Mouse (Mus musculus) skeletal muscle tissue, adult 2 months (tissue): Measurements from ENCODE around the gene Pappa.
A peak's percentile ranks its signal among the peaks of the same experiment; 100 is the strongest.

ENCODE experiments used
- DNase-seq: peaks from one replicate; pipeline ENCODE4 v3.0.0-alpha.2; 2012; ENCODE audit warnings: low read depth, low spot score

The Pappa gene

DNA sequence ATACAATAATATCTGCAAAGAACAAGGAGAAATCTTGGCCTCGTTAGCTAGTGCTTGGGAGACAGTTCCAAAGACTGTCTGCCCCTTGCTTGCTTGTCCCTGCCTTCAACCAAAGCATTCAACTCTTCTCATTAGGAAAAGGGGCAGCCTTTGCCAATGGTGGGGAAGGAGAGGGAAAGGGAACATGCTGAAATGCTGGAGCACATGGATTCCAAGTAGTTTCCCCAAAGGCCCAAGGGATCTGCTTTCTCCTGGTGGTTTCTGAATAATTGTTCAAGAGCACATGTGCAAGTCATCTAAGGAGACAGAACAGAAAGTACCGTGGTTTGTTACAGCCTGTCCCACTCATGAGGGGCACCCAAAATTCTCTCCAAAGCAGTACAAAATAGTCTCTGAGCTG is 146.0 kb downstream of the Pappa start:
- DNase-seq, result peak; percentile 69

DNA sequence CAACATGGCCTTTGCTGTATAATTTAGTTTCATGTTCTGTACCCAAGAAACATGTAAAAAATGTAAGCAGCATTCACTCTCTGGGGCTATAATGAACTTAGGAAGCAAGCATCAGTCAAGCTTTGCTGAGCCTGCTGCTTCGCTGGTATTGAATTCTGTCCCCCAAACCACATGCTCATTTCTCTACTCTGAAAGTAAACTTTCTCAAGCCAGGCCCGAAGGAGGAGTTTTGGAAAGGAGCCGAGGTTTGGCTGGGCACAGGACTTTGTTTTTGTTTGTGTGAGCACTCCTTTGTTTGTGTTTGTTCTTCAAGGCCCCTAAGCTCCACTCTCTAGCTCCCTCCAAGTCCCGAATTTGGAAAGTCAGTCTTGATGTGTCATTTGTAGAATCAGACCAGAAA is 148.3 kb downstream of the Pappa start:
- DNase-seq, result no peak

DNA sequence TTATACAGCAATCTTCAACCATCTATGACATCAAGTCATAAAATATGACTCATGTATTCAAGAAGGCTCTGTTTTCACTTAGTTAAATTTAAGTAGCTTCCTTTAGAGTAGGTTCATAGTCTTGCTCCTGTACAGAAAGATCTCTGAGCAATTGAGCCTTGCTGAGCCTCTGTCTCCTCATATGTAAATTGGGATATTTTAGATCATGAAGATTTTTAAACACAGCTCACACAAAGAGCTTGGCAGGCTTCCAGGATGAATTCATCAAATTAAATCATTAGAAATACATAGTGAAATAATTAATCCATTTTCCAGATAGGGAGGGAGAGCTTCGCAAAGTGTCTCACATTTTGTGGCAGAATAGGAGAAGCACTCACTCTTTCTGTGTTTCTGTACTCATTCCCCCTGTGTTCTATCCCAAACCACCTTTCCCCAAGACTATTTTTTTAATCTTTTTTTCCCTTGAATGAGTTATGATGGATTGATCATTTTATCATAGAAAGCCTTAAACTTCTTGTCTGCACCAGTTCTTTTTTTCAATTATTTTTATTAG is 149.4 kb downstream of the Pappa start:
- no peak for DNase-seq

DNA sequence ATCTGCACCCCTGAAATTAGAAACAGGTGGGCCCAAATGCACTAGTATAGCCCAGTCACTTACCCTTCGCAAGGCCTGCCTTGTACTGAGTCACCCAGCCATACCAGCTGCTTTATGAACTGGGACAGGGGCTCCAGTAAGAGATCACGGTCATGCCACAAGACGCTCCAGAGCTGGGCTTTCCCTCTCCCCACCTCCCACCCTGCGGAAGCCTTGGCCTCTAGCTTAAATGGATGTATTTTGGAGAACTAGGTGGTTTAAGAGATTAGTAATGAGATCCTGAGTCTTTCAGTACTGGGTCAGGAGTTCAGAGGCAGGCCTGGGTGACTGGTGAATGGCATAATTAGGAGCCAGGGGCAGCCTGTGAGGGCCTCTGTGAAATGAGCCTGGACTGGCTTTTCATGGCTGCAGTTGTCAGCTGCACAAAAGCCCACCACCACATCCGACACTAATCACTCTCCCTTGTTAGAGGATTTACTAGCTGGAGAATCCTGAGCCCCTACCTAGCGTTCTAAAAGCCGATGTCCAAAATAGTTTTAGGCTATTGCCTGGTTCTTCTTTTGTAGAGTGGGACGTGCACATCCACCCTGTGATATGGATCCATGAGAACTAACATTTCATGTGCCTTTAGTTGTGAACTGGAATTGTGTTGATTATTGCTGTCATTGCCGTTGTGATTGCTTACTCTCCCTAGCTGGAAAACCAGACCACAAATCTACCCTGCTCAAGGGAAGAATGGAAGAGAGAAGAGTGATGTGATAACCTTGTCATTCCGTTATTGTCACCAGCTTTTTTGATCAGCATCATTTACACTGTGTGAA is 154.7 kb downstream of the Pappa start:
- no peak for DNase-seq

DNA sequence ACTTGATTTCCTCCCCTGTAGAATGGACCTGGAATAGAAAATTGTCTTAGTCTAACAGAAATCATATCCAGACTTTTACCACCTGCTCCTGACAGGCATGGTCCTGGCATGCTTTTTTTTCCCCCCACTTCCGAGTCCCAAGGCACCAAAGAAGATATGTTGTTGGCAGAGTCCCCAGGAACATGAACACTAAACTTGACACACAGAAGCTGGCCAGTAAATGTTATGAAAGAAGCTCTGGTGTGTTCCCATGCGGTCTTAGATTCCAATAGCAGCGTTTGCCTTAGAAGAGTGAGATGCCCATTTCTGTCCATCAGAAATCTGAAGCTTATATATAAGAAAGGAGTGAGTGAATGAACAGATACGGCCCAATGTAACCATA is 155.3 kb downstream of the Pappa start:
- peak; percentile 19 for DNase-seq

DNA sequence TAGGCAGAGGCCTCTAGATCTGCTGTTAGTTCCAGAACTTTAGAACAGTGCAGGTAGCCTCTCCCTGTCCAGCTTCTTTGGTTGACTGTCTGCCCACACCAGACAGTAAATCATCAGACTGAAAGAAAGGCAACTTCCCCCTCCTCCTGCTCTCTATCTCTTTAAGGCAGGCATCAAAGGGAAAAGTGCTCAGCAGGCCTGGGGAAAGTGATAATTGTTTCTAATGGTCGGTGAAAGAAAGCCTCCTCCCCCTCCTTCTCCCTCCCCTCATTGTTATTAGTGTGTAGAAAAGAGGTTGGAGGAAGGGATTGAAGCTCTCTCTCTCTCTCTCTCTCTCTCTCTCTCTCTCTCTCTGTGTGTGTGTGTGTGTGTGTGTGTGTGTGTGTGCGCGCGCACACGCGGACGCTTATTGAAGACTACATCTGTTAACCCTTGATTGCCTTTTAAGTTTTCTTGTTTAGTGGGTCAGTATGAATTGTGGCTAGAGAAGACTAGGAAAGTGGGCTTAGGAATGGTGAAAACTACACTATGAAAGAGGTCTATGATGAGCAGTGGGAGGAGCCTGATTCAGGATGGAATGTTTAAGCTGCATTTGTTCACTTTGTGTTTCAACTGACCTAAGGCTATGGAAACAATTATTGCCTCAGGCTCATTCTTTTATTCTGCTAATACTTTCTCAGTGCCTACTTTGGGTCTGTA is 156.2 kb downstream of the Pappa start:
- DNase-seq, result no peak

DNA sequence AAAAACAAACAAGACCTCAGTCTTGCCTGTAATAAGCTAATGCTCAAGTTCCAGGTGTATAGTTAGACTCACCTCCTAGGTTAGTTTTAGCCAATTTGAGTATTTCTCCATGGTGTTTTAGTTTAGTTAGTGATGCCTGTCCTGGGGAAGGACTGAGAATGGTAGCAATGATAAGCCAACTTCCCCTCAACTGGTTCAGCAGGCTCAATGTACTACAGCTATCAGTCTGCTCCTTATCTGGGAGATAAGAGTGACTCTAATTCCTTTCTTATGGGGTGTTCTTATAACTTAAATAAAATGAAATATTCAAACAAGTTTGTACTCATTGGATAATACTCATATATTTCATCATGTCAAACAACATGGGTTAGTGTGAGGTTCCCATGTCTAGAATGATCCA is 156.9 kb downstream of the Pappa start:
- DNase-seq, result no peak

DNA sequence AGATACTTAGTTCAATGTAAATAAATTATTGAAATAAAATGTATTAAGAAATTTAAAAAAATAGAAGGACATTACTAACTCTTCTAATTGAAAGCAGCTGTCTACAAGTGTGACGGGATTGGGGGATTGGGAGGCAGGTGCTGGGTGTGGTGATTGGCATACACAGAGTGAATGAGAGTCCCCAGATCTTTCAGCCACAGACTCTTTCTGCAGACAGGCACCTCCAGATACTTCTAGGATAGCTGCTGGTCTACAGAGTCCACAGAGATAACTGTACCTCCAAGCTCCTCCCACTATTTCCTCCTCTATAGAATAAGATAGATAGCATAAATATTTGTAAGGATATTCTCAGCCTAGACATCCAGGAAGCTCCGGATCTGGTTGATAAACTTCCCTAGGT is 159.6 kb downstream of the Pappa start:
- DNase-seq, result no peak

DNA sequence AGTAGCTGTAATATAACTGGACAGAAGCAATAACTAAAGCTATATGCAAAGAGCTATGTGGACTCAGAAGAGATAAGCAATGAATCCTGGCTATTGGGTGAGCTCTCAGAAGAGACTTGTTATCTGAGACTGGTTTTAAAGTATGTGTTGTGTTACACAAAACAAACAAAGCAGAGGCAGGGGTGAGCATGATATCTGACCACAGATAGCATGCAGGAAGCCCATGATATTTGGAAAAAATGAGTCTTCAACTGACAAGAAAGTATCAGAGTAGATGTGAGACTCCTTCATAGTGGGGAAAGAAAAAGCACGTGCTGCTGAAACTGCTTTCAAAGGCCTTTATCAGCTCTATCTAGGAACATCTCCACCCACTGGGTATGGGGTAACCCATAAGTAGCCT is 161.2 kb downstream of the Pappa start:
- DNase-seq, result no peak

DNA sequence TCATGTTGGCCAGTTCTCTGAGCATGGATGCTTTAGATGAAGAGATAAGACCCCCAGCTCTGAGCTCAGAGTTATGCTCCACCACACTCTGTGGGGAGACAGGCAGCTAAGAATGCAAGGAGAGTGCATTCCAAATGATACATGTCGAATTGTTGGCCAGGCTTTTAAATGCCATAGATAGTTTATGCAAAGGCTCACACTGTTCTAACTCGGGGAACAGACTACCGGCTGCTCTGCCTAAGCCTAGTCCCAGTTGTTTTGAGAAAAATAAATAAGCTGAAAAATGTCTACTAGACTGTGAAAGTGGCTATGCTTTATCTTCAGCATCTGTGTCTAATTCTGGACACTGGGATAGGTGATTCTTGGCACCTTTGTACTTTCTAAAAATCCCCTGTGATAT is 165.3 kb downstream of the Pappa start:
- DNase-seq, result no peak

DNA sequence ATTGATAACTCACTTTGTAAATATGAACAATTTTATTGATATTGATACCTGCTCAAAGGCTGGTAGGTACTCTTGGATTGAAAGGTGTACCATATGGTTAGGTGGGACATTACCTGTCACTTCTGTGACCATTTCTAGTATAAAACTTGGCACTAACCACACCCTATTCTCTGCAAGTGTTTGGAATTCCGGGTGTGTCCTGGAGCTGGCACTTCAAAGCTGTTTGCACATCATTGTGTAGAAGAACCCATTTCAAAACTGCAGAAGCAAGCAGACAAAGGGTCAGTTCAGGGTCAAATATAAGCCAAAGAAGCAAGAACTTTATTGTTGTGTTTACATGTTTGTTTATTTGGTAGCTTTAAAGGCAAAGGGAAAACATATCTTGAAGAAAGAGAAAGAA is 171.8 kb downstream of the Pappa start:
- no peak for DNase-seq

DNA sequence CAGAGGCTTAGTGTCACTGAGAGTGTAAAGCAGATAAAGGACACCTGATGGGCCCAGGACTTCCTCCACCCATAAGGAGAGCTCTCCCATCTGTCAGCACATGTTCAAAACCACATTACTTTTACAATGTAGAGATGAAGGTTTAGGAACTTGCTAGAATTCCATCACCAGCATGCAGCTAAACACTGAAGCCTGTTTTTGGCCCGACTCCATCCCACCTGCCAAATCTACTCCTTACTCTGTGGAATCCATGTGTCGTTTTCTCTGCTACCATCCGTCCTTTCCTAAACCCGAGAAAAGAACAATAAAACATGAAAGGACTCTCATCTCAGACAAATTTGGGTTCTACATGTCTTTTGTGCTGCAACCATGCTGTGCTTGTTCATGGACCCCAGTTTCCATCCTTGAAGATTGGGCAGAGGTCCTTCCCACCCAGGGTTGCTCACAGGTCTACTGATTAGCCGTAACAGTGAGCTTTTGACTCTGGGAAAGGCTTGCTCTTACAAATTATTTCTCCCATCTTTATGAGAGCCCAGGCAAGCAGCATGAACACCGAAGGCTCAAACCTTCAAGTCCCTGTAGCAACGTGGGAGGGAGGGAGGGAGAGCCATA is 172.5 kb downstream of the Pappa start:
- no peak for DNase-seq

DNA sequence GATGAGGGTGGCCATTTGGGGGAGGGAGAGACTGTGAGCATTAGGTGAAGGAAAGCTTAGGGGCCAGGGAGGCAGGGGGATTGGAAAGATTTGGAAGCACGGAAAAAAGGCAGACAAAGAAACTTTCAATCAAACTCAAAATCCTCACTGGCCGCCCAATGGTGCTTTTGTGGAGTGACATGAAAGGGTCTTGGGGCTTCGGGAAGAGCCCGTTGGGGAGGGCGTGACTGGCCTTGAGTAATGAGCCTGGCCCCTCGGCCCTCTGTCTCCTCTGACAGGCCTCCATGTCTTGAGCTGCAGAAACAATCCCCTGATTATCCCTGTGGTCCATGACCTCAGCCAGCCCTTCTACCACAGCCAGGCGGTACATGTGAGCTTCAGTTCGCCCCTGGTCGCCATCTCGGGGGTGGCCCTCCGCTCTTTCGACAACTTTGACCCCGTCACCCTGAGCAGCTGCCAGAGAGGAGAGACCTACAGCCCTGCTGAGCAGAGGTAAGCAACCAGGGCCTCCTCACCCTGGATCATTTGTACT is 173.1 kb downstream of the Pappa start:
- no peak for DNase-seq

DNA sequence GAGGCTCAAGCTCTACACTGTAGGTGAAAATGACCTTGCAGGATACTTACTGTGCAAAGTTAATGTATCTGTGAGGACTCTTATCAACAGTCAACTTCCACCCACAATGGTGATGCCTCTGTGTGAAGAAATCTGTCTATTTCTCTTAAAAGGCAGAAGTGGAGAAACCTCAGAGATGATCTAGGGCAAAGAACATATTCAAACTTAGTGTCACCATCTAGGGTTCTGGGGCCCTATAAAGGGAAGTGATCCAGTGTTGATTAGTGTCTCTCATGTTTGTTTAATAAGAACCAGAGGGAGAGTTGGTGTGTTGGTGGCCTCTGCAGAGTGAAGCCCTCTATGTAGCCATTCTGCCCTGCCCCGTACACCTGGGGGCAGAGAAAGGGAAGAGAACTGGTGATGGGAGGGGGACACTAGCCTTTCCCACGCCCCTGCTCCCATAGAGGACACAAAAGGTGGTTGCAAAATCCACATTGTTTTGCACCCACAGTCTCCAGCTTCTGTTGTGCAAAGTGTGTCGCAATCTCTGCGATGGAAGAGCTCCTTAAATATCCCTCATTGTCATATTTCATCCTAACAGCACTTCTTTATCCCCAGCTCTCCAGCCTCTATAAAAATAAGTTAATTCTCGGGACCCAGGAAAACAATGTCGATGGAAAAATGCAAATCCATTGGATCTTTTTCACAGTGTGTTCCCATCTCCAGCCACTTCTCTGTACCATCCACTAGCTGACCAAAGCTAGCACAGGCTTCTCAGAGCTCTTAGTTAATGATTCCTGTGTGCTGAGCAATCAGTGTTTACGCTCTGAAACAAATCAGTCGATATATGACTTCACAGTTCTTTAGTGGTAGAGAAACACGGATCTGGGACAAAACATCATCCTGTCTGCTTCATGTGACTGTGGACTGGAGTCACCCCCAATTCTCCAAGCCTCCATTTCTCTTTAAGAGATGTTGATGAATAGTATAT is 174.5 kb downstream of the Pappa start:
- DNase-seq, result no peak

DNA sequence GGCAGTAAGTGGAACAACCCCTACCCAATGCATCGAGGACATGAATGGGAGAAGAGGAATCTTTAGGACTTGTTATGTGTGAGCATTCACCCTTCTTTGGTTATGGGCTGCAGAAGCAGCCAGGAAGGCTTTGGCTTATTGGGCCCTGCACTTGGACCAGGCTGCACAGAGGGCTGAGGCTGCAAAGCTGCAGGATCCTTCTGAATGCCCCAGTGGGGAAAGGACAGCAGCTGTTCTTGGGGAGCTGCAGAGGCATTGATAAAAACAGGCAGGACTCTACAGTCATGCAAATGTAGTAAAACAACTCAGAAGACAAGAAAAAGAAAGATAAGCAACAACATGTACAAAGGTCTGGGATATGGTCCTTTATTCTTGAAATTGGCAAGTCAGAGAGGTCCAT is 175.4 kb downstream of the Pappa start:
- peak; percentile 17 for DNase-seq

DNA sequence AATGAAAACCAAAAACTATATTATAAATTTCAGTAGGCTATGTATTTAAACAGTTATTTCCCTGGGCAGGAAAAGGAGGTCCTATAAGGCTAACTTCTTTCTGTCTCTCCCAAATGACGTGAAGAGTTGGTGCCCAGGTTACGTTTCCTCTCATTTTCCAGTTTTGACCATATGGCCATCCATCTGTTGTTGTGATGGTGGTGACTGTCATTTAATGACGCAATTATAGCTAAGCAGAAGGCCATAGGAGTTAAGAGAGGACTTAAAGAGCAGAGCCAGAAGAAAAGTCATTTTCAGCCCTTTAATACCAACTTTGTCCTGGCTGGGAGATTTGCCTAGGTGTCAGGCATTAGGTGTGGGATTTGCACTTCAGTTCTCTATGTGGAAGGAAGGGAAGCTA is 176.5 kb downstream of the Pappa start:
- no peak for DNase-seq

DNA sequence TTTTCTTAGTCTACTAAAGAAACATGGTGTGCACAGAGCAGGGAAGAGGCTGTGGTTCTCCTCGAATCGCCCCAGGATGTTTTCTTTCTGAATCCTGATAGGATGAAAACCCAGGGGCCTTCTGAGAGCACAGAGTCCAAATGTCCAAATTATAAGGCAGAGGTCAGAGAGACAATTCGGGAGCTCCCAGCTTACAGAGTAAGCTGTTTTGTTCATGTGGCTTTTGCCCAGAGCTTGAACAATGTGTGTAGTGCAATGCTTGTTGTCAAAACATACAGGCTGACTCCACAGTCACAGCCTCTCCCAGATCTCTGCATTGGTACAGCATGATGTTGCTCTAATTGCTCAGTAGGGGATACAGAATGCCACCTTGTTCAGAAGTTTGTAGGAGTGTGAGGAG is 178.7 kb downstream of the Pappa start:
- DNase-seq, result no peak

DNA sequence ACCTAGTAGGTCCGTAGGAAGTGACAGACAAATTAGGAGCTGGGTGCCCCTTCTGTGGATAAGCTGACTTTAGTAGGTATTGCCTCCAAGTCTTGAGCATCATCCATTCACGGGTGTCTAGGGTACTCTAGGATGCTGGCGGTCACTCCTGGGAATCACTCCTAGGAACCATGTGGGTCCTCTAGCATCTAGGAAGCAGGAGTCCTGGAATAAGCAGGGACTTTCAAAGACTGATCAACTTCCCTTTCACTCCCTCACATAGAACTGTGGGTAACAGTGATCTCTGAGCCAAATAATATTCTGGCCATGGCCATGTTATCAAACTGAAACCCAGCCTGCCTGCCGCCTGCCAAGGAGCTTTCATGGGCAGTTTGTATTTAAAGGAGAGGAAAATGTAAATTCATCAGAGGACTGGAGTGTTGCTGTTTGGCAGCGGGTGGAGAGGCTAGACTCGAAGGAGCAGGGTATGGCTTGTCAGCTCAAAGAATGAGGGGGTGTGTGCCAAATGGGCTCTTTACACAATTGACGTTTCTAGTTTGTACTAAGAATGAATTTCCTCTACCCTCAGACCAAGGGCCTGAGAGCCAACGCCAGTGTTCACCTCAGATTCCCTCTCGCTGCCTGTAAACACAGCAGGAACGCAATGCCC is 194.0 kb downstream of the Pappa start:
- DNase-seq, result no peak

DNA sequence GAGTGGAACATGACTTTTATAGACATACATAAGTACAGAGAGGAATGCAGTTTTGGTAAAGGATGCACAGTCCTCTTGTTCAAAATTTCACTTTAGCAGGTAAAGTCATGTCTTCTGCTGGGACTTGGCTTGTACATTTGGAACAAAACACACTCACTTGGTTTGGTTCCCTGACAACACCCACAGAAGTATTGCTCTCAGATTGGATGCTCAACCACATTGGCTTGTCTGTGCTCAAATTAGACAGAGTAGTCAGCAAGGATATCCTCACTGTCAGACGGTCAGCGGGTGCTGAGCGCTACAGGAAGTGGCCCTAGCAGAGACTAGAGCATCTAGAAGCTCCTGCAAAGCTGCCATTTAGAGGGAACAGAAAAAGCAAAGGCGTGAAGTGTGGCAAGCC is 197.4 kb downstream of the Pappa start:
- no peak for DNase-seq

DNA sequence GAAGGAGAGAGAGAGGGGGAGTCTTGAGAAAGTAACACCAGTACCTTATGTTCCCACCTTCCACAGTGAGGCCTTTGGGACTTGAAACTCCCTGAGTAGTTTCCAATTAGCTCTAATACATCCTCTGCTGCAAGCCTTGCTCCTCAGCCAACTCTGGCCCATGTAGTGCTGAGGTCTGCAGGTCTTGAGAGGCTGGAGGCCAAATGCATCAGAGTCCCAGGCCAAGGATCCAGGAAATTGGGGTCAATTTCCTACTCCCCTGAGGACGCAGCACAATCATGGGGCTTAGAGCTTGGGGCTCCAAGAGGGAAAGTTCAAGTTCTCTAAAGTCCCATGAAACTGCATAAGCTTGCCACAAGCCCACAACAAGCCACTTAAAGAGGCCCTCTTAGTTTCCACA is 198.0 kb downstream of the Pappa start:
- peak; percentile 62 for DNase-seq

DNA sequence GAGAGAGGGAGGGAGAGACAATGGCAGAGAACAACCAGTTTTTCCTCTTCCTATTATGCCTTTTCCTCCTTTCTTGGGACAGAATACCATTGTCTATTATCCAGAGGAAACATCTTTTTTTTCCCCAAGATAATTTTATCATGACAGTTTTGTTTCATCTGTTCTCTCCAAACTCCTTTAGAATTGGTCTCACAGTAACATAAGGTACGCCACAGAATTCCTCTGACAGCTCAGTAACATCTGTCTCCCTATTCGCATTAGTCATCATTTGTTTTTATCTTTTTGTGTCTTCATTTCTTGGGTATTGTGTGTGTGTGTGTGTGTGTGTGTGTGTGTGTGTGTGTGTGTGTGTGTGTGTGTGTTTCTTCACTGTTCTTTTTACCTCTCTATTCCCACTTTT is 201.8 kb downstream of the Pappa start:
- no peak for DNase-seq
